Mouse (Mus musculus): ENCODE data around the gene Chn2. TPM values are rescaled to one million over a fixed set of nuclear protein-coding genes. Genes with fewer than 3 reads are reported as not detected.

The Chn2 gene
- polyA plus RNA-seq, 1 experiment from 2014 or later = 13.4 TPM

- Histone ChIP-seq H3K4me1 (replicated peaks) (peaks cover 30% of the 10 kb centered on the region), H3K36me3 (no peaks in the 10 kb centered on the region), H3K9me3 (no peaks in the 10 kb centered on the region), H3K4me3 (no peak overlapping the region), H3K27ac (no peak overlapping the region), H3K27me3 (ENCODE audit: insufficient read depth, poor library complexity, severe bottlenecking) (peaks cover 2% of the 10 kb centered on the region; the same call in 1 of the 2 replicates)
- no peak for DNase-seq (ENCODE audit: low spot score)
- WGBS = 70% methylated on average over 11 of the region's 11 CpGs
Measured at GRCm38 (mm10) chr6:54279391-54279790, 240.0 kb downstream of the Chn2 start.

DNA sequence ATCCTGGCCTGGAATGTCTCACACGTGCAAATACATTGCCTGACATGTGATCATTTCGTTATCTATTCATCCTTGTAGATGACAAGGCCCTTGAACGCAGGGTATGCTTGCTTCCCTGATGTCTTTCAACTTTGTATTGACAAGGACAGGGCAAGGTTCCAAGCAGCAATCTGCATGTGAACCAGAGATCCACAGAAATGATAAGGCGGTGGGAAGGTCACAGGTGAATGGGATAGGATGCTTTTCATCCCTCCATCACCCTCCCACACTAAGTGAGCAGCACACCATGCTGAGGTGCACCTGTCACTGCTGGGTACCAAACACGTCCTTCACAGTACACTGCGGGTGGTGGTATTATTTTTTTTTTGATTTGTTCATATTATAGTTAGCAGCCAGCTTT is 240.9 kb downstream of the Chn2 start:
- 85% methylated on average over 6 of the region's 6 CpGs for WGBS
- Histone ChIP-seq H3K36me3 (no peaks in the 10 kb centered on the region), H3K4me3 (no peak overlapping the region), H3K4me1 (replicated peaks) (peaks cover 26% of the 10 kb centered on the region), H3K27ac (no peak overlapping the region), H3K27me3 (ENCODE audit: insufficient read depth, poor library complexity, severe bottlenecking) (peaks cover 2% of the 10 kb centered on the region; the same call in 1 of the 2 replicates), H3K9me3 (no peaks in the 10 kb centered on the region)
- no peak for DNase-seq (ENCODE audit: low spot score)

DNA sequence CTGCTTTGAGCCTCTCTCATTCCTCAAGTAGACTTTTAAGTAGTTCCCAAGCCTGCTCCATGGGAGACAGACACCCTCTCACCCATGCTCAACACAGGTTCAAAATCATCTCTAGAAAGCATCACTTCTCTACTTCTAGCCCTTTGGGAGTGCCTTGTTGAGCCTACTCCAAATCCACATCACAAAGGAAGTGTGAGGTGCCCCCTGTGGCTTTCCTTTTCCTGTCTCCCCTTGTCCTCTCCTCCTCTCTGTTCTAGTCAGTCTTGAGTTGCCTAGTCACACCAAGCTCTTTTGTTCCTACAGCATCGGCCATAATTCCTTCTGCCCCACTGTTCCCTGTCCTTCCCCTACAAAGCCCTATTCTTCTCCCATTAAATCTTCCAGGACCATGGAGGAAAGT is 243.9 kb downstream of the Chn2 start:
- H3K9me3 ChIP-seq = no peaks in the 10 kb centered on the region
- no peak overlapping the region for H3K27ac ChIP-seq
- 0 out of 2 replicates have a peak, but pooled peaks cover 5% of the 10 kb centered on the region for H3K27me3 ChIP-seq (ENCODE audit: insufficient read depth, poor library complexity, severe bottlenecking)
- no peaks in the 10 kb centered on the region for H3K36me3 ChIP-seq
- H3K4me3 ChIP-seq = no peak overlapping the region
- H3K4me1 ChIP-seq (replicated peaks) = peaks cover 9% of the 10 kb centered on the region
- no peak for DNase-seq (ENCODE audit: low spot score)
- 14% methylated on average over 1 of the region's 1 CpGs for WGBS

DNA sequence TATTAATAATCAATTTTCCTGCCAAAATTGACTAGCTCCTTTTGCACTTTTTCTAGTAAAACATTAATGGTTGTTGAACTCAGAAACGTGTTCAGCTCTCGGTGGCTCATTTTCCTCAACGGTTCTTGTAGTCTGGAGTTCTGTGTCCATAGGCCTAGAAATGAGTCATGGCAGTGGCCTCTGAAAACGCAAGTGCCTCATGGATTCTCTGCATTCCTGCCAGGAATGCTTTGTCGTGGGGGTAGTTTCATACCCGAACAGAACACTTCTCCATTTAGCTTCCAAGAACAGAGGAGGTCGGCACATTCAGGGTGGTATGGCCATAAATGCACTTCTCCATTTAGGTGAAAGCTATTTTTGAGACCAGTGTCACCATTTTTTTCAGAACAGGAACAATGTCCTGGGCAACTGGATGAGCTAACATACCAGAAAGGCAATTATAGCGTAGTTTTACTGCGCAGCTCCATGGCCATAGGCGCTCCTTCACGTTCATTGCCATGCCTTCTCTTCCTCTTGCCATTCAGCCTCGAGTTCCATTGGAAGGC is 244.9 kb downstream of the Chn2 start:
- Histone ChIP-seq H3K27ac (no peak overlapping the region), H3K4me3 (no peak overlapping the region), H3K27me3 (ENCODE audit: insufficient read depth, poor library complexity, severe bottlenecking) (0 out of 2 replicates have a peak, but pooled peaks cover 5% of the 10 kb centered on the region), H3K36me3 (no peaks in the 10 kb centered on the region), H3K4me1 (replicated peaks) (peaks cover 4% of the 10 kb centered on the region; the same call in 1 of the 2 replicates), H3K9me3 (no peaks in the 10 kb centered on the region)
- WGBS = 91% methylated on average over 12 of the region's 12 CpGs
- no peak for DNase-seq (ENCODE audit: low spot score)

DNA sequence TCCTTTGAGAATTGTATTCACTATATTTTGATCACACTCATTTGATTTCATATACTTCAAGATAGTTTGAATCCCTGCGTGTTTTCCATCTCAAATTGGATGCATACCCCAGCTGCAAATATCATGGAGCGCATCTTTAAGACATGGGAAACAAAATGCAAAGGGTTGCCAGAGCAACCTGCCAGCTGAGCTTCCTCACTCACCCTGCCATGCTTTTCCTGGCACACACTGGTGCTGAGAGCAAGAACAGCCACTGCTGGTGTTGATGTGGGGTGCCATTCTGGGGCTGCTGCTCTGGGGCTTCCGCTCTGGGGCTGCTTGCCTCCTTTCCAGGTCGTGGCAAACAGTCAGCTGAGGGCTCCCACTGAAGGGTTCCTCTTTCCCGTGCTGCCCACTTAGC is 247.5 kb downstream of the Chn2 start:
- no peak for DNase-seq (ENCODE audit: low spot score)
- 85% methylated on average over 5 of the region's 5 CpGs for WGBS
- Histone ChIP-seq H3K4me1 (replicated peaks) (peaks cover 4% of the 10 kb centered on the region; the same call in 1 of the 2 replicates), H3K27ac (no peak overlapping the region), H3K27me3 (ENCODE audit: insufficient read depth, poor library complexity, severe bottlenecking) (0 out of 2 replicates have a peak, but pooled peaks cover 5% of the 10 kb centered on the region), H3K36me3 (no peaks in the 10 kb centered on the region), H3K4me3 (no peak overlapping the region), H3K9me3 (no peaks in the 10 kb centered on the region)

DNA sequence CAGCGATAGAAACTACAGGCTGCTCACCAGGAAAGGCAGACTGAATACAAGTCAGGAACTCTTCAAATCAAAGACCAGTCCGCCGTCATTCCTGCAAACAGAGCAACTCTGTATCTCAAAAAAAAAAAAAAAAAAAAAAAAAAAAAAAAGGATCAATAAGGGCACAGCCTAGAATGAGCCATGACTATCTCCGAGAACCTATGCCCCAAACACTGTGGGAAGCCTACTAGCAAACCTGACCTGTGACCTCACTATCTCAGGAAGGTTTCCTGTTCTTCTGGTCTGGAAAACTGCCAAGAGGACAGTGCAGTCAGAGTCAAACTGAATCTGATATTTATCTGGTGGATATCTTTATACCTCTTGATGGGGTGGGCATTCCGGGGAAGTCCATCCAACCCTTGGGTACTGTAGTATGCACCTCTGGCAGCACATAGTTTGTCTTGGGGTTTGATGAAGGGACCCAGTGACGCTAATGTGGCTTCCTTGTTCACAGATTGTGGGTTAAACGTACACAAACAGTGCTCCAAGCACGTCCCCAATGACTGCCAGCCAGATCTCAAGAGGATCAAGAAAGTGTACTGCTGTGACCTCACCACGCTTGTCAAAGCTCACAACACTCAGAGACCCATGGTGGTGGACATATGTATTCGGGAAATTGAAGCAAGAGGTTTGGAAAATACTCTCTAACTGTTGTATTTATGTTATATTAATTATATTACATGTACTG is 250.6 kb downstream of the Chn2 start:
- H3K4me1 ChIP-seq (replicated peaks) = no peaks in the 10 kb centered on the region
- WGBS = 63% methylated on average over 10 of the region's 10 CpGs
- 0 out of 2 replicates have a peak, but pooled peaks cover 3% of the 10 kb centered on the region for H3K36me3 ChIP-seq
- no peak overlapping the region for H3K4me3 ChIP-seq
- H3K27ac ChIP-seq = no peak overlapping the region
- H3K27me3 ChIP-seq (ENCODE audit: insufficient read depth, poor library complexity, severe bottlenecking) = 0 out of 2 replicates have a peak, but pooled peaks cover 5% of the 10 kb centered on the region
- no peaks in the 10 kb centered on the region for H3K9me3 ChIP-seq
- DNase-seq (ENCODE audit: low spot score) = no peak

DNA sequence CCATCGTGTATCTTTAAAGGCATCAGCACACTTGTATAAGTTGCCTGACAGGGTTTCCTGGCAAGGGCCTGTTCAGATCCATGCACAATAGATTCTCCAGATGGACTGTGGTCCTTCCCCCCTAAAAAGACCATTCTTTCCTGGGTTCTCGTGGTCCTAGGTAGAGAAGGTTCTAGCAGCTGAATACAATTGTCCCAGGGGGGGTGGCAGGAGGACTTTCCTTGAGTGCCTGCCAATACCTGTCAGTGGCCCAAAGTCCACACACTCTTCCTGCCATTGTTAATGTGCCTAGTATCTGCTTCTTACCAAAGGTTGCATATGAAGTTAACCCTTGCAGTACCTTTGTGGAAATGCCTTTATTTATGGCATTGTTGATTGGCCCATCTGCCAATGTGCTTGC is 257.9 kb downstream of the Chn2 start:
- WGBS = 82% methylated on average over 2 of the region's 2 CpGs
- H3K4me3 ChIP-seq = no peak overlapping the region

GRCm38 (mm10) chr6:54299417-54299816 is 260.1 kb downstream of the Chn2 start:
- Histone ChIP-seq H3K27me3 (ENCODE audit: insufficient read depth, poor library complexity, severe bottlenecking) (no peaks in the 10 kb centered on the region), H3K9me3 (no peaks in the 10 kb centered on the region), H3K4me3 (no peak overlapping the region), H3K27ac (no peak overlapping the region), H3K36me3 (peaks cover 8% of the 10 kb centered on the region; the same call in 1 of the 2 replicates), H3K4me1 (replicated peaks) (no peaks in the 10 kb centered on the region)
- DNase-seq (ENCODE audit: low spot score) = no peak
- WGBS = 81% methylated on average over 2 of the region's 2 CpGs

More for the DNA sequence above, 257.9 kb downstream of the Chn2 start:
- H3K27me3 ChIP-seq (ENCODE audit: insufficient read depth, poor library complexity, severe bottlenecking) = no peaks in the 10 kb centered on the region
- H3K27ac ChIP-seq = no peak overlapping the region
- no peaks in the 10 kb centered on the region for H3K4me1 ChIP-seq (replicated peaks)
- H3K9me3 ChIP-seq = no peaks in the 10 kb centered on the region
- peaks cover 10% of the 10 kb centered on the region; the same call in 1 of the 2 replicates for H3K36me3 ChIP-seq
- DNase-seq (ENCODE audit: low spot score) = no peak

DNA sequence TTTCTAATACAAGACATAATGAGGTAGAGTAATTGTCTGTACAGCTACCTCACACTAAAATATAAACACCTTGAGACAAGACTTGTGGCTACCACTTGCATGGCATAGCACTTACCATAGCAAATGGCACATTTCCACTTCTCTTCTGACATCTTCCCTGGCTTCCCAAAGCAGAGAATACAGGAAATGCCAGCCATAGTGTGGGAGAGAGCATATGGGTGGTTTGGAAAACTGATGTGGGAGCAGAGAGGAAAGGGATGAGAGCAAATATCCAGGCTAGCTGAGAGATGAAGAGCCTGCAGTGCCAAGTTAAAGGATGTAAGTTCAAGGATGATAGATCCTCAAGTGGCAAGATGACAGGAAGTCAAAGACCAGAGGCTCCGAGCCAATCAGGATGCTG is 266.4 kb downstream of the Chn2 start:
- no peak for DNase-seq (ENCODE audit: low spot score)
- Histone ChIP-seq H3K27me3 (ENCODE audit: insufficient read depth, poor library complexity, severe bottlenecking) (no peaks in the 10 kb centered on the region), H3K4me3 (no peak overlapping the region), H3K4me1 (replicated peaks) (no peaks in the 10 kb centered on the region), H3K9me3 (no peaks in the 10 kb centered on the region), H3K36me3 (no peaks in the 10 kb centered on the region), H3K27ac (no peak overlapping the region)
- WGBS = 91% methylated on average over 1 of the region's 1 CpGs

DNA sequence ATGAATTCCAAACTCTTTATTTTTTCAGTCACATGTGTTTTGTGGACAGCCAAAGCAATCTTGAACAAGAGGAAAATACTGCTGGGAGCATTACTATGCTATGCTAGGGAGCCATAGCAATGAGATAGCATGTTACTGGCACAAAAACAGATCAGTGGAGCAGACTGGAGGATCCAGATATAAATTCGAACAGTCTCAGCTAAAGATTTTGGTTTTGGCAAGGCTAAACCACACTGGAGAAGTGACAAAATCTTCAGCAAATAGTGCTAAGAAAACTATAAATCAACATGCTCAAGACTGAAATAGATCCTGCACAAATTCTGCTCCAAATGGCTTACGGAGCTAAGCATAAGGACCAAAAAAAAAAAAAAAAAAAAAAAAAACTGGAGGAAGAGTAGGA is 273.7 kb downstream of the Chn2 start:
- Histone ChIP-seq H3K36me3 (no peaks in the 10 kb centered on the region), H3K4me3 (no peak overlapping the region), H3K27me3 (ENCODE audit: insufficient read depth, poor library complexity, severe bottlenecking) (no peaks in the 10 kb centered on the region), H3K9me3 (no peaks in the 10 kb centered on the region), H3K4me1 (replicated peaks) (no peaks in the 10 kb centered on the region), H3K27ac (no peak overlapping the region)
- 89% methylated on average over 2 of the region's 2 CpGs for WGBS
- DNase-seq (ENCODE audit: low spot score) = no peak

GRCm38 (mm10) chr6:54318618-54319017 is 279.3 kb downstream of the Chn2 start:
- H3K4me3 ChIP-seq = no peak overlapping the region
- no peak overlapping the region for H3K27ac ChIP-seq
- H3K9me3 ChIP-seq = no peaks in the 10 kb centered on the region
- DNase-seq (ENCODE audit: low spot score) = no peak
- no peaks in the 10 kb centered on the region for H3K4me1 ChIP-seq (replicated peaks)
- H3K36me3 ChIP-seq = no peaks in the 10 kb centered on the region
- WGBS = 87% methylated on average over 9 of the region's 9 CpGs
- H3K27me3 ChIP-seq (ENCODE audit: insufficient read depth, poor library complexity, severe bottlenecking) = 0 out of 2 replicates have a peak, but pooled peaks cover 6% of the 10 kb centered on the region

DNA sequence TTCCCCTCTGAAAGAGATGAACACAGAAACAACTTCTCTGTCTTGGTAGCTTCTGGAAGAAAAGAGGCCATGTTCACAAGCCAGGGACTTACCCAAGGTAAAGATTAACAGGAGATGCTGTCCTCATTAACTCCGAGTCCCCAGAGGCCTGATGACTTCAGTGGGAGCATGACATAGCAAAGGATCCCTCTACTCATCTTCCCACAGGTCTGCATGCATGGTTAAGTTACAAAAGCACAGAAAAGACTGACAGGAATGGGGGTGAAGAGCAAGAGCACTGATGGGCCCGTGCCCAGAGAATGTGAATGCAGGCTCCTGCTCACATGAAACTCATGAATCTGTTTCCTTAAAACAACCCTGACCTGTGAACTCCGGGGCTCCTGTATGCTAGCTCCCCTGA is 279.8 kb downstream of the Chn2 start:
- H3K4me1 ChIP-seq (replicated peaks) = no peaks in the 10 kb centered on the region
- DNase-seq (ENCODE audit: low spot score) = no peak
- no peak overlapping the region for H3K27ac ChIP-seq
- WGBS = 67% methylated on average over 3 of the region's 3 CpGs
- H3K4me3 ChIP-seq = no peak overlapping the region
- peaks cover 10% of the 10 kb centered on the region for H3K27me3 ChIP-seq (ENCODE audit: insufficient read depth, poor library complexity, severe bottlenecking)
- H3K36me3 ChIP-seq = no peaks in the 10 kb centered on the region
- no peaks in the 10 kb centered on the region for H3K9me3 ChIP-seq

- H3K9me3 ChIP-seq = no peaks in the 10 kb centered on the region
Measured at GRCm38 (mm10) chr6:54320236-54320635, 280.9 kb downstream of the Chn2 start.

More at GRCm38 (mm10) chr6:54320236-54320635, 280.9 kb downstream of the Chn2 start:
- peaks cover 20% of the 10 kb centered on the region for H3K27me3 ChIP-seq (ENCODE audit: insufficient read depth, poor library complexity, severe bottlenecking)
- H3K4me3 ChIP-seq = no peak overlapping the region
- no peak for DNase-seq (ENCODE audit: low spot score)
- WGBS = 85% methylated on average over 1 of the region's 1 CpGs
- no peak overlapping the region for H3K27ac ChIP-seq
- no peaks in the 10 kb centered on the region for H3K36me3 ChIP-seq
- H3K4me1 ChIP-seq (replicated peaks) = no peaks in the 10 kb centered on the region
